Mouse (Mus musculus) C2C12 (cell line): ENCODE data around the gene Cfap100. TPM values are rescaled to one million over a fixed set of nuclear protein-coding genes. Genes with fewer than 3 reads are reported as not detected.

Experiments
- H3K27me3 ChIP-seq: one replicate; pipeline ENCODE4 v1.6.1; 2011; ENCODE audit not compliant: control insufficient read depth, insufficient read depth, insufficient read length
- H3K36me3 ChIP-seq: one replicate; pipeline ENCODE4 v1.6.1; 2011; ENCODE audit not compliant: control insufficient read depth, insufficient read depth
- H3K4me3 ChIP-seq: one replicate; pipeline ENCODE4 v1.5.1; 2011; ENCODE audit warnings: mild to moderate bottlenecking, control low read depth; ENCODE audit not compliant: poor library complexity, insufficient read depth, severe bottlenecking
- H3K79me2 ChIP-seq: one replicate; pipeline ENCODE4 v1.6.1; 2011; ENCODE audit not compliant: control insufficient read depth, insufficient read depth
- H3K79me3 ChIP-seq: one replicate; pipeline ENCODE4 v1.6.1; 2011; ENCODE audit warnings: low read depth, control low read depth
- H3ac ChIP-seq: one replicate; pipeline ENCODE3; 2011; ENCODE audit warnings: low read depth; ENCODE audit not compliant: control insufficient read depth, insufficient read length
- CEBPB ChIP-seq: IDR thresholded peaks from one replicate; pipeline ENCODE4 v1.6.1; 2011; ENCODE audit warnings: low read depth, mild to moderate bottlenecking, control low read depth, moderate library complexity
- CTCF ChIP-seq: IDR thresholded peaks from one replicate; pipeline ENCODE4 v1.5.1; 2011; ENCODE audit not compliant: control insufficient read depth, insufficient read depth, insufficient read length
- FOSL1 ChIP-seq: IDR thresholded peaks from one replicate; pipeline ENCODE4 v1.8.0; 2011; ENCODE audit warnings: mild to moderate bottlenecking, low read length; ENCODE audit not compliant: poor library complexity, insufficient read depth, severe bottlenecking
- MAX ChIP-seq: IDR thresholded peaks from one replicate; pipeline ENCODE4 v1.6.1; 2011; ENCODE audit warnings: mild to moderate bottlenecking, control low read depth
- MYOD1 ChIP-seq: IDR thresholded peaks from one replicate; pipeline ENCODE4 v1.6.1; 2011; ENCODE audit warnings: low read depth; ENCODE audit not compliant: control insufficient read depth, insufficient read length
- MYOG ChIP-seq: IDR thresholded peaks from one replicate; pipeline ENCODE4 v1.6.1; 2011; ENCODE audit not compliant: control insufficient read depth, insufficient read length; ENCODE audit errors: extremely low read depth
- USF1 ChIP-seq: IDR thresholded peaks from one replicate; pipeline ENCODE4 v1.6.1; 2011; ENCODE audit warnings: low read depth, mild to moderate bottlenecking, control low read depth, moderate library complexity
- polyA plus RNA-seq: library from polyadenylated mRNA; unstranded; fragments of >200 nt; fragmentation: generic; extraction: Trizol; gene quantifications from one replicate; pipeline ENCODE4 v1.2.1, GENCODE M21; 2012; ENCODE audit warnings: missing spikeins

Gene Cfap100
- polyA plus RNA-seq, 1 experiment: 0.02 TPM

DNA sequence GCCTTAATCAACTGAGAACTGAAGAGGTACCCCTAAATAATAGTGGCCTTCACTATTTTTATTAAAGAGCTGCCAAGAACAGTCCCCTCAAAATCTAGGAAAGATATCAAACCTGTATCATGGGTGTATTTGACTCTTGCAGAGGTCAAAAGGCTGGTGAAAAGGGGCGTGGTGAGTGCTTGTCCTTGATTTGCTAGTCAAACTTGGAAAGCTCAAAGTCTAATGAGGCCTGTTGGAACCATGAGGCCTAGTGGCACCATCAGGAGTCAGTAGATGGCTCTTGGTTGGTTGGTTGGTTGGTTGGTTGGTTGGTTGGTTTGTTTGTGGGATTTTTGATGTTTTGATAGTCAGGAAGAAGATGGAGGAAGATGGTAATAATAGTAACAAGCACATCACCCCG lies 32.8 kb downstream of the Cfap100 start:
- TF ChIP-seq FOSL1 (no peak), USF1 (no peak), CEBPB (no peak), MYOG (no peak), CTCF (no peak), MAX (no peak), MYOD1 (no peak)
- no peak overlapping the region for H3ac ChIP-seq
- no peak overlapping the region for H3K4me3 ChIP-seq
- peaks cover 4% of the 10 kb centered on the region for H3K36me3 ChIP-seq
- no peaks in the 10 kb centered on the region for H3K79me3 ChIP-seq
- no peaks in the 10 kb centered on the region for H3K79me2 ChIP-seq
- H3K27me3 ChIP-seq: no peaks in the 10 kb centered on the region

GRCm38 (mm10) chr6:90393948-90394347 lies 34.6 kb downstream of the Cfap100 start:
- Histone ChIP-seq H3K79me2 (no peaks in the 10 kb centered on the region), H3ac (no peak overlapping the region), H3K79me3 (no peaks in the 10 kb centered on the region), H3K27me3 (no peaks in the 10 kb centered on the region), H3K4me3 (no peak overlapping the region), H3K36me3 (peaks cover 6% of the 10 kb centered on the region)
- TF ChIP-seq USF1 (no peak), MAX (no peak), CEBPB (no peak), MYOG (no peak), MYOD1 (no peak), FOSL1 (no peak), CTCF (no peak)

GRCm38 (mm10) chr6:90390629-90391028 lies 38.0 kb downstream of the Cfap100 start:
- Histone ChIP-seq H3ac (no peak overlapping the region), H3K79me2 (no peaks in the 10 kb centered on the region), H3K4me3 (no peak overlapping the region), H3K79me3 (no peaks in the 10 kb centered on the region), H3K27me3 (no peaks in the 10 kb centered on the region), H3K36me3 (peaks cover 21% of the 10 kb centered on the region)
- TF ChIP-seq CEBPB: no peak
- TF ChIP-seq USF1: no peak
- no peak for TF ChIP-seq MYOG
- no peak for TF ChIP-seq MYOD1
- no peak for TF ChIP-seq CTCF
- no peak for TF ChIP-seq FOSL1
- no peak for TF ChIP-seq MAX

- Histone ChIP-seq H3K79me2 (no peaks in the 10 kb centered on the region), H3ac (no peak overlapping the region), H3K36me3 (peaks cover 83% of the 10 kb centered on the region)
Measured at GRCm38 (mm10) chr6:90381465-90381864, 47.1 kb downstream of the Cfap100 start.

GRCm38 (mm10) chr6:90377708-90378107 lies 50.9 kb downstream of the Cfap100 start:
- Histone ChIP-seq H3K4me3 (no peak overlapping the region), H3K79me3 (no peaks in the 10 kb centered on the region), H3K79me2 (no peaks in the 10 kb centered on the region), H3K27me3 (no peaks in the 10 kb centered on the region), H3K36me3 (peaks cover 86% of the 10 kb centered on the region), H3ac (no peak overlapping the region)
- TF ChIP-seq MYOG: no peak
- no peak for TF ChIP-seq CTCF

More at GRCm38 (mm10) chr6:90381465-90381864, 47.1 kb downstream of the Cfap100 start:
- Histone ChIP-seq H3K4me3 (no peak overlapping the region), H3K79me3 (no peaks in the 10 kb centered on the region), H3K27me3 (no peaks in the 10 kb centered on the region)
- TF ChIP-seq MYOG: no peak
- no peak for TF ChIP-seq FOSL1
- TF ChIP-seq CEBPB: no peak
- TF ChIP-seq USF1: no peak
- TF ChIP-seq MYOD1: no peak
- no peak for TF ChIP-seq CTCF
- TF ChIP-seq MAX: no peak

DNA sequence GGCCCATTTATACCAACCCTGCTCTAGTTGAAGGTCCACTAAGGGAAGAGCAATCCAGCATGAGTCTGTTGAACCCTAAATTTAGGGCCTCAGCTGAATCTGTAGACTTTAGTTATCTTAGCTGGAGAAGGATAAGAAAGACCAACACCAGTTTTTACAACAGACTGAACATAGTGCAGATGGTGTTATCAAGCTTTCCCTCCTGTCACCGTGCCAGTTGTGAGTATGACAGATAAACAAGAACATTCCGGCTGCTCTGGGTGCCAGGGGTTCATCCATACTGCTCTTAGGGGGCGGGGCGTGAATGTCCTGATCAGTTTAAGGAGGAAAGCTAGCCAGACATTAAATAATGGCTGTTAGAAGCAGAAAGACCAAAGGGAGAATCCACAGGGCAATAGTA lies 54.0 kb downstream of the Cfap100 start:
- Histone ChIP-seq H3K79me3 (peaks cover 10% of the 10 kb centered on the region), H3K79me2 (peaks cover 28% of the 10 kb centered on the region), H3ac (no peak overlapping the region), H3K4me3 (no peak overlapping the region), H3K36me3 (peaks cover 65% of the 10 kb centered on the region), H3K27me3 (no peaks in the 10 kb centered on the region)
- no peak for TF ChIP-seq MYOD1
- no peak for TF ChIP-seq CTCF
- TF ChIP-seq MYOG: no peak
- TF ChIP-seq USF1: no peak
- TF ChIP-seq CEBPB: no peak
- TF ChIP-seq FOSL1: no peak
- no peak for TF ChIP-seq MAX
